ENCODE assay signal across 12 mouse cellular contexts in the genomic region with DNA sequence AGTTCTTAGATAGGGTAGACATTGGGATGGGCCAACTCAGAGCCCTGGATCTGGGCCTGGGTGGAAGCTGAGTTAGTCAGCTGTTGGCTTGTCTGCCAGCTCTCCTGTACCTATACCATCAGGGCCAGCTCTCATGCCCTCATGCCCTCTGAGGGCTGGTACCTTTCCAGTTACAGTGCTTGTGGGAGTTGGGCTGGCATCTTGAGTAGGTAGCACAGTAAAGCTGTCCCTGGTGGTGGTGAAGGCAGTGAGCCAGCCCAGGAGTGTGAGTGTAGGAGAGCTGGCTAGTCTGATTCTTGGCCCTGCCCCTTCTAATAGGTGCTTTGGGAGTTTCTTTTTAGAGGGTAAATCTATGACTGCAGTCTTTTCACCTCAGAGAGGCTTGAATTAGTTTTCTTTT. TPM values are rescaled to one million over a fixed set of nuclear protein-coding genes. Genes with fewer than 3 reads are reported as not detected.
A peak's percentile ranks its signal among the peaks of the same experiment; 100 is the strongest.
DNase-seq lines count a peak whose midpoint lies in the region; ATAC-seq and TF ChIP-seq lines count a peak whose summit lies in the region.
"Had no signal": no experiment of that assay in that cellular context is flagged by ENCODE, and none has a peak within 500 bp of the region (broad histone marks: within the 10 kb centered on the region; RNA-seq: fewer than 3 reads in every experiment).

No protein-coding gene starts in this region.

- H3K4me3 ChIP-seq in hindbrain, embryonic 15.5 days: no peak overlapping the region
- no peak overlapping the region for H3K4me3 ChIP-seq in hindbrain, embryonic 11.5 days (ENCODE audit: low read depth, low read length)
- no peak overlapping the region for H3K4me3 ChIP-seq in midbrain, embryonic 16.5 days (ENCODE audit: low read depth, low read length)
- H3K4me3 ChIP-seq in midbrain, postnatal 0 days (ENCODE audit: low read depth, low read length): no peak overlapping the region
- H3K4me3 ChIP-seq: forebrain, embryonic 10.5 days; limb, embryonic 12.5 days had no signal

- no peaks in the 10 kb centered on the region for H3K36me3 ChIP-seq in hindbrain, embryonic 15.5 days
- no peaks in the 10 kb centered on the region for H3K36me3 ChIP-seq in hindbrain, embryonic 11.5 days (ENCODE audit: control insufficient read depth, insufficient read depth, low read length)
- no peaks in the 10 kb centered on the region for H3K36me3 ChIP-seq in midbrain, embryonic 16.5 days (ENCODE audit: control insufficient read depth, insufficient read depth, low read length)
- H3K36me3 ChIP-seq in midbrain, postnatal 0 days (ENCODE audit: insufficient read depth, low read length): no peaks in the 10 kb centered on the region

- no peaks in the 10 kb centered on the region for H3K27me3 ChIP-seq in hindbrain, embryonic 15.5 days
- no peaks in the 10 kb centered on the region for H3K27me3 ChIP-seq in hindbrain, embryonic 11.5 days (ENCODE audit: control insufficient read depth, insufficient read depth, low read length)
- H3K27me3 ChIP-seq in midbrain, embryonic 16.5 days (ENCODE audit: control insufficient read depth, insufficient read depth, low read depth, low read length): no peaks in the 10 kb centered on the region
- no peaks in the 10 kb centered on the region for H3K27me3 ChIP-seq in midbrain, postnatal 0 days (ENCODE audit: insufficient read depth, low read length)
- H3K27me3 ChIP-seq: limb, embryonic 12.5 days had no signal

- H3K4me2 ChIP-seq in hindbrain, embryonic 15.5 days: no peak overlapping the region
- H3K4me2 ChIP-seq in hindbrain, embryonic 11.5 days (replicated peaks; ENCODE audit: low read depth, low read length): no peak overlapping the region
- H3K4me2 ChIP-seq in midbrain, embryonic 16.5 days (ENCODE audit: low read length): no peak overlapping the region
- H3K4me2 ChIP-seq in midbrain, postnatal 0 days (ENCODE audit: low read depth, low read length, poor library complexity, severe bottlenecking): no peak overlapping the region
- H3K4me2 ChIP-seq: limb, embryonic 12.5 days had no signal

- H3K27ac ChIP-seq in hindbrain, embryonic 15.5 days (replicated peaks): 0 out of 2 replicates have a peak overlapping the region, but pooled peaks have one; percentile 26
- H3K27ac ChIP-seq in hindbrain, embryonic 11.5 days (ENCODE audit: low read depth, low read length): no peak overlapping the region
- peak overlapping the region; percentile 4; the same call in 1 of the 2 replicates for H3K27ac ChIP-seq in midbrain, embryonic 16.5 days (ENCODE audit: low read length)
- H3K27ac ChIP-seq in midbrain, postnatal 0 days (ENCODE audit: low read depth, low read length): no peak overlapping the region
- H3K27ac ChIP-seq: forebrain, embryonic 10.5 days; hindbrain, postnatal 0 days; limb, embryonic 12.5 days had no signal

- H3K9ac ChIP-seq in hindbrain, embryonic 15.5 days: no peak overlapping the region
- no peak overlapping the region for H3K9ac ChIP-seq in hindbrain, embryonic 11.5 days (ENCODE audit: low read depth, low read length)
- H3K9ac ChIP-seq in midbrain, embryonic 16.5 days (ENCODE audit: low read depth, low read length): no peak overlapping the region
- no peak overlapping the region for H3K9ac ChIP-seq in midbrain, postnatal 0 days (replicated peaks; ENCODE audit: low read length, poor library complexity, severe bottlenecking)
- H3K9ac ChIP-seq: limb, embryonic 12.5 days had no signal

- peaks cover 11% of the 10 kb centered on the region for H3K4me1 ChIP-seq in hindbrain, embryonic 15.5 days (replicated peaks)
- no peaks in the 10 kb centered on the region for H3K4me1 ChIP-seq in hindbrain, embryonic 11.5 days (replicated peaks; ENCODE audit: control insufficient read depth, insufficient read depth, low read length)
- no peaks in the 10 kb centered on the region for H3K4me1 ChIP-seq in midbrain, embryonic 16.5 days (ENCODE audit: control insufficient read depth, insufficient read depth, low read length)
- no peaks in the 10 kb centered on the region for H3K4me1 ChIP-seq in midbrain, postnatal 0 days (ENCODE audit: insufficient read depth, low read length)
- H3K4me1 ChIP-seq: limb, embryonic 12.5 days had no signal

- DNase-seq in hindbrain, embryonic 11.5 days (ENCODE audit: low spot score): no peak
- no peak for DNase-seq in midbrain, postnatal 0 days (ENCODE audit: low spot score)
- peak; percentile 66 to 81 for DNase-seq in cerebellum, postnatal 10 days
- peak; percentile 13 for DNase-seq in skeletal muscle tissue, adult 2 months (ENCODE audit: low read depth, low spot score)
- no peak for DNase-seq in left cerebral cortex, postnatal 36 days (ENCODE audit: low spot score in 2 of 2)

- intact Hi-C loops in left cerebral cortex, postnatal 36 days (cut with DNase I): no loop called here

- H3K9me3 ChIP-seq in hindbrain, embryonic 15.5 days: no peaks in the 10 kb centered on the region; the same call in 1 of the 2 replicates
- no peaks in the 10 kb centered on the region for H3K9me3 ChIP-seq in hindbrain, embryonic 11.5 days (ENCODE audit: control insufficient read depth, low read length)
- H3K9me3 ChIP-seq in midbrain, embryonic 16.5 days (replicated peaks; ENCODE audit: control insufficient read depth, low read length, poor library complexity, severe bottlenecking): no peaks in the 10 kb centered on the region
- H3K9me3 ChIP-seq in midbrain, postnatal 0 days (ENCODE audit: low read length): no peaks in the 10 kb centered on the region
- H3K9me3 ChIP-seq: G1E had no signal

- TF ChIP-seq CTCF in midbrain, postnatal 0 days (IDR thresholded peaks at IDR 0.05): no peak

- 0 out of 2 replicates have a peak, but pooled peaks have one; percentile 45 for ATAC-seq in hindbrain, embryonic 15.5 days (ENCODE audit: low FRiP score, low read depth)
- ATAC-seq in hindbrain, embryonic 11.5 days (ENCODE audit: low FRiP score): no peak
- no peak for ATAC-seq in midbrain, embryonic 16.5 days
- no peak for ATAC-seq in midbrain, postnatal 0 days (ENCODE audit: low FRiP score)
- ATAC-seq: hindbrain, postnatal 0 days; lung, postnatal 0 days had no signal

RNA-seq across cellular contexts. Expression of a gene that starts 56.3 kb away (rescaled TPM):
- 112 and 117 TPM in 2 replicates for polyA plus RNA-seq in hindbrain, embryonic 15.5 days (2015; fragmentation: Nextera tagmentation; extraction: Ambion mirVana)
- 36.8 and 48.4 TPM in 2 replicates for polyA plus RNA-seq in hindbrain, embryonic 11.5 days (2014; fragmentation: Nextera tagmentation; extraction: Ambion mirVana)
- 100 and 104 TPM in 2 replicates for polyA plus RNA-seq in midbrain, embryonic 16.5 days (2015; fragmentation: Nextera tagmentation; extraction: Ambion mirVana)
- 150 and 163 TPM in 2 replicates for total RNA-seq in midbrain, postnatal 0 days (2014; rRNA removed)
- polyA plus RNA-seq in midbrain, postnatal 0 days (2015; fragmentation: Nextera tagmentation; extraction: Ambion mirVana): 105 and 106 TPM in 2 replicates
- total RNA-seq in left cerebral cortex, postnatal 36 days (2021): 100 to 1,000 TPM; 240 to 242 TPM

Comparison
In these comparisons a context has a peak if more than half of its experiments do, and no peak if none do; other contexts are left out.
1. H3K27ac ChIP-seq: peak in hindbrain, embryonic 15.5 days (single experiment) and midbrain, embryonic 16.5 days (single experiment); none in hindbrain, embryonic 11.5 days (single experiment) and midbrain, postnatal 0 days (single experiment).
2. DNase-seq: peak in cerebellum, postnatal 10 days (2 of 2) and skeletal muscle tissue, adult 2 months (single experiment); none in hindbrain, embryonic 11.5 days (single experiment), midbrain, postnatal 0 days (single experiment) and left cerebral cortex, postnatal 36 days (0 of 2).